Mouse (Mus musculus): ENCODE data around the gene Tekt4. TPM values are rescaled to one million over a fixed set of nuclear protein-coding genes. Genes with fewer than 3 reads are reported as not detected.

Gene Tekt4
- polyA plus RNA-seq, 1 experiment from 2014 or later = not detected

DNA sequence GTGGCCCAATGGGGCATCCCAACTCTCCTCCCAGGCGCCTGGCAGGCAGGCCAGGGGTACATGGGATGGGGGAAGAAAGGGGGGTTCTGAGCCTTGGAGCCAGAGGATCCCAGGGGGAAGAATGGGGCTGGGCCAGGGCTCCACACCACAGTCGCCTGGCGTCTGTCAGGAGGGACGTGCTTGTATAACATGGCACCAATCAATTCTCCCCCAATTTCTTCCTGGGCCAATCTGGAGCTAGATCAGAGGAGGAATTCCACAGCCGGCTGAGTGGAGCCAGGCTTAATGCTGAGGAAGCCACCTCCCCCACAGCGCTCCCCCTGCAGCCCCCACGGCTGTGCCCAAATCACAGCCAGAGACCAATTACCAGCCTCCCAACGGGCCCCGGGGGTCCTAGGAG, 66.1 kb downstream of the Tekt4 start:
- no peaks in the 10 kb centered on the region for H3K36me3 ChIP-seq (ENCODE audit: insufficient read depth, low read length)
- no peak overlapping the region for H3K4me3 ChIP-seq (ENCODE audit: low read length)
- no peak overlapping the region for H3K4me2 ChIP-seq (replicated peaks; ENCODE audit: low read depth, low read length)
- no peaks in the 10 kb centered on the region for H3K9me3 ChIP-seq (ENCODE audit: low read length)
- H3K4me1 ChIP-seq (ENCODE audit: insufficient read depth, low read length) = no peaks in the 10 kb centered on the region
- no peak for ATAC-seq (ENCODE audit: low FRiP score, low TSS enrichment)
- H3K27me3 ChIP-seq (ENCODE audit: insufficient read depth, low read length) = no peaks in the 10 kb centered on the region
- no peak overlapping the region for H3K9ac ChIP-seq (replicated peaks; ENCODE audit: low read length)
- H3K27ac ChIP-seq (ENCODE audit: low read length) = no peak overlapping the region
- 17% methylated on average over 9 of the region's 9 CpGs for WGBS

- 63% methylated on average over 12 of the region's 12 CpGs for WGBS
- no peak for ATAC-seq (ENCODE audit: low FRiP score, low TSS enrichment)
- no peaks in the 10 kb centered on the region for H3K9me3 ChIP-seq (ENCODE audit: low read length)
Observed at GRCm38 (mm10) chr17:25522080-25522479, 67.7 kb downstream of the Tekt4 start.

More at GRCm38 (mm10) chr17:25522080-25522479, 67.7 kb downstream of the Tekt4 start:
- H3K36me3 ChIP-seq (ENCODE audit: insufficient read depth, low read length) = no peaks in the 10 kb centered on the region
- no peak overlapping the region for H3K4me2 ChIP-seq (replicated peaks; ENCODE audit: low read depth, low read length)
- H3K27ac ChIP-seq (ENCODE audit: low read length) = no peak overlapping the region
- no peaks in the 10 kb centered on the region for H3K27me3 ChIP-seq (ENCODE audit: insufficient read depth, low read length)
- H3K4me1 ChIP-seq (ENCODE audit: insufficient read depth, low read length) = no peaks in the 10 kb centered on the region
- H3K4me3 ChIP-seq (ENCODE audit: low read length) = no peak overlapping the region
- no peak overlapping the region for H3K9ac ChIP-seq (replicated peaks; ENCODE audit: low read length)

Other genes starting within 250 kb of the Tekt4 start
- gene Gnptg, start 214.5 kb upstream of the Tekt4 start, polyA plus RNA-seq (2015; fragmentation: Nextera tagmentation; extraction: Ambion mirVana) = 51.2 and 56.6 TPM in 2 replicates
- gene Tsr3, start 214.4 kb upstream of the Tekt4 start, polyA plus RNA-seq (2015; fragmentation: Nextera tagmentation; extraction: Ambion mirVana) = 49.7 and 51.6 TPM in 2 replicates
- 2.0 and 2.3 TPM in 2 replicates for gene Baiap3, start 198.3 kb upstream of the Tekt4 start, polyA plus RNA-seq (2015; fragmentation: Nextera tagmentation; extraction: Ambion mirVana)
- 611 and 640 TPM in 2 replicates for gene Ube2i, start 180.0 kb upstream of the Tekt4 start, polyA plus RNA-seq (2015; fragmentation: Nextera tagmentation; extraction: Ambion mirVana)
- gene Prss34, start 156.2 kb upstream of the Tekt4 start, polyA plus RNA-seq (2015; fragmentation: Nextera tagmentation; extraction: Ambion mirVana) = 0.30 TPM in 1 of 2 replicates, not detected in the other
- gene Prss28, start 146.0 kb upstream of the Tekt4 start, polyA plus RNA-seq (2015; fragmentation: Nextera tagmentation; extraction: Ambion mirVana) = not detected in 2 replicates
- not detected in 2 replicates for gene Prss29, start 136.0 kb upstream of the Tekt4 start, polyA plus RNA-seq (2015; fragmentation: Nextera tagmentation; extraction: Ambion mirVana)
- gene Tpsab1, start 109.1 kb upstream of the Tekt4 start, polyA plus RNA-seq (2015; fragmentation: Nextera tagmentation; extraction: Ambion mirVana) = 0.36 and 0.49 TPM in 2 replicates
- gene Tpsb2, start 88.3 kb upstream of the Tekt4 start, polyA plus RNA-seq (2015; fragmentation: Nextera tagmentation; extraction: Ambion mirVana) = 2.0 and 2.2 TPM in 2 replicates
- 0.25 TPM in 1 of 2 replicates, not detected in the other for gene Tpsg1, start 85.3 kb upstream of the Tekt4 start, polyA plus RNA-seq (2015; fragmentation: Nextera tagmentation; extraction: Ambion mirVana)
- 3.3 and 3.5 TPM in 2 replicates for gene Cacna1h, start 20.8 kb upstream of the Tekt4 start, polyA plus RNA-seq (2015; fragmentation: Nextera tagmentation; extraction: Ambion mirVana)
- gene Sstr5, start 42.7 kb downstream of the Tekt4 start, polyA plus RNA-seq (2015; fragmentation: Nextera tagmentation; extraction: Ambion mirVana) = 0.13 TPM in 1 of 2 replicates, not detected in the other
- gene Sox8, start 116.1 kb downstream of the Tekt4 start, polyA plus RNA-seq (2015; fragmentation: Nextera tagmentation; extraction: Ambion mirVana) = 3.3 and 5.3 TPM in 2 replicates
- 32.7 and 35.4 TPM in 2 replicates for gene Lmf1, start 124.5 kb downstream of the Tekt4 start, polyA plus RNA-seq (2015; fragmentation: Nextera tagmentation; extraction: Ambion mirVana)

Measured in kidney, embryonic 16.5 days (tissue).